Mouse (Mus musculus) urinary bladder, postnatal 4 days (tissue): ENCODE data around the gene Wars.
"Not testable (repeated sequence)": the region's sequence is repeated elsewhere in the genome, so short reads cannot be mapped to it uniquely, and the experiment has no call there.

Experiments used
- DNase-seq, 2 experiments: peaks; one replicate each; pipeline ENCODE4 v3.0.0; 2021 to 2022; ENCODE audit warnings: low spot score in 2 of 2

Wars gene

DNA sequence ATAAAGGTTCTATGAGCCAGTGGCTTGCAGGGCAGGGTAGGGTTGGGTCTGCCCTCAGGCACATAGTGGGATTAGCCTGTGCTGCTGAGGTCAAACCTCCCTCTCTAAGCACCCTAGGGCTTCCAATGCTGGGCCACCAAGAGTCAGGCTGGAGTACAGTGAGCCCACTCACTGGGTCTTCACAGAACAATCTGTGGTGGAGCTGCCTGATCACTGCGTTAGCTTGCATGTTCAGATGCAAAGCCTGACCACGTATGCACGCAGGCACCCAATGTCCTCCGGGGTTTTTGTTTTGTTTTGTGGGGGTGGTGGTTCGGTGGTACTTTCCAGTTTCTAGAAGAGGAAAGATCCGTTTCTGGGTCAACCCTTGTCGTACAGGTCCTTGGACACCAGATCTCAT, 36.9 kb downstream of the Wars start:
- no peak for DNase-seq

DNA sequence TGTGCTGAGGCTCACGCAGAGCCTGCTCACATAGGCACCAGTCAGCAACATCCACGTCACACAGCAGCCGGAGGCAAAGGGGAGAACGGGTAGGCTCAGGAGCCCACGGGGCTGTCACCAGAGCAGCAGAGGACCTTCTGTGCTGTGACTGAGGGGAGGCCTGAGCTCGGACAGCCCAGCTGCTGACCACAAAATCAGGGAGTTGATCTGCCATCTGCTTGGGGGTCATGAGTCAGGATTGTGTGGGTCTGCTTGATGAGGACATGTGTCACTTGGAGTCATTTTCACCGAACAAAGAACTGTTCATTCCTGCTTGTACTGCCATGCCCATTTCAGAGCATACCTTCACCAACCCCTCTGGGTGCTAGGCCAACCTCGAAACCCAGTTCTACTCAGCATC, 37.8 kb downstream of the Wars start:
- no peak for DNase-seq

- no peak for DNase-seq
These were observed 38.9 kb downstream of the Wars start for GRCm38 (mm10) chr12:108855081-108855480.

DNA sequence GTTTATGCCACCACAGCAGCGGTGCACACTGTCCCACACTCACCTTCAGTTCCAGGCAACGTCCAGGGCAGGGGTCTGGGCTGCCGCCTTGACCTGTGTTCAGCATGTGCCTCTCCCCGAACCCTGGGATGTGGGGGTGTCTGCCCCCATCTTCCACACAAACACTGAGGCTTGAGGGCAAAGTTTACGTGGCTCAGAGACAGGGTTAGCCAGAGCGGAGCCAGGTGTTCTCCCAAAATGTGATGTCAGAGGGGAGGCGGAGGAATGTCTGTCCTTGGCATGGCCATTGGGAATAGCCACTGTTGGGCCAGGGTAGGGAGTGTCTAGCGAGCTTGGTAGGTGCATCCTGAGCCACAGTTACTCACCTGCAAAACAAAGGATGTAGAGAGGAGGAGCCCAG, 41.2 kb downstream of the Wars start:
- DNase-seq: no peak

DNA sequence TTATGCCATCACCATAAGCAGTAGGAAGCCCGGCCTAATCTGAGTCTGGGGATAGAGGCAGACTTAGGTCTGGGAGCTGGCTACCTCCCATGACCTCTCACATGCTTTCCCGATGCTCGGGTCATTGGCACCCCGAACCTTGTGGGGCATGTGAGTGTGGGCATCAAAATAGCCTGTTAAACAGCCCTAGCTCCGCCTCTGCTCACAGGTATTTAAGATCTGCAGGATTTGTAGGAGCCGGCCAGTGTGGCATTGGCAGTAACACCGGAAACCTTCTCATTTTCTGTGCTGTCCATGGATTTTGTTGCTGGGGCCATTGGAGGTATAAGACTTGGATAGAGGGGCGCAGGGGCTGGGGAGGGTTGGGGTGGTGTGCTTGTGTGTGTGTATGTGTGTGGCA, 43.1 kb downstream of the Wars start:
- no peak for DNase-seq

DNA sequence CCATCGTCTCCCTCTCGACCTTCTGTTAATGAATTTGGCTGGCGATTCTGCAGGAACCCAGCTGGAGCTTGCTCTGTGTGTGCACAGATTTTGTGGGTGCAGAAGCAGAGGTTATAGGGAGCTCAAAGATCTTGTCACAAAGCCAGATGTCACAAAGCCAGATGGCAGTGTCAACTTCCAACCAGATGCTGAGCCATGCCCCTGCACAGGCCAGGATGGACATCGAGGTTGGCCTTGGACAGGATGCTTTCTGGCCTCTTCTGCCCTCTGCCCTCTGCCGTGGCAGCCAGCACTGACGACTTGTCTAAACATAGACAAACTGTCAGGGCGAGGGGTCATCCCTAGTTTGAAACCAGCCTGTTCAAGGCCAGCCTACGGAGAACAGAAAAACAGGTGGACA, 43.8 kb downstream of the Wars start:
- no peak for DNase-seq

GRCm38 (mm10) chr12:108849488-108850022, 44.4 kb downstream of the Wars start:
- DNase-seq: no peak

DNA sequence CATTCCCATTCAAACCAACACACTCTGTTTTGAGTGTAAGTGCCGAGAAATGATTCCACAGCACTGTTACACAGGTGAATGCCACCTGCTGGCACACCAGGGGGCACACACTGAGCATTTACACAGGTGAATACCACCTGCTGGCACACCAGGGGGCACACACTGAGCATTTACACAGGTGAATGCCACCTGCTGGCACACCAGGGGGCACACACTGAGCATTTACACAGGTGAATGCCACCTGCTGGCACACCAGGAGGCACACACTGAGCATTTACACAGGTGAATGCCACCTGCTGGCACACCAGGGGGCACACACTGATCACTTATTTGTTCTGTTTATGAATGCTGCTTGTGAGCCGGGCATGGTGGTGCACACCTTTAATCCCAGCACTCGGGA, 45.9 kb downstream of the Wars start:
- DNase-seq: not testable (repeated sequence)

DNA sequence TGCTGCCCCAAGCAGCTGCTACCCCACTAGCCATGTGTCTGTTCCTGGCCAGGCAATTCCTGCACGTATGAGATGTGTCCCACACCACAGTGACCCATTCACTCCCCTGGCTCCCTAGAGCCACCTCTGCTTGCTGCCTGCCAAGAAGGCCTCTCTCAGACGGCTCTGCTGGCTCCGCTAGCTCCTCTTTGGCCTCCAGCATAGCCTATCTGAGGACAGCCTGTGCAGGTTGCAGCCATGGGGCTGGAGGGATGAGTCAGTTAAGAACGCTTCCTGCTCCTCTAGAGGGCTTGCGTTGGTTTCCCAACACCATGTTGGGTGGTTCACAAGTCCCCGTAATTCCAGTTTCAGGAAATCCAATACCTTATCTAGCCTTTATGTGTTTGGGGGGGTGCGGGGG, 51.3 kb downstream of the Wars start:
- no peak for DNase-seq

DNA sequence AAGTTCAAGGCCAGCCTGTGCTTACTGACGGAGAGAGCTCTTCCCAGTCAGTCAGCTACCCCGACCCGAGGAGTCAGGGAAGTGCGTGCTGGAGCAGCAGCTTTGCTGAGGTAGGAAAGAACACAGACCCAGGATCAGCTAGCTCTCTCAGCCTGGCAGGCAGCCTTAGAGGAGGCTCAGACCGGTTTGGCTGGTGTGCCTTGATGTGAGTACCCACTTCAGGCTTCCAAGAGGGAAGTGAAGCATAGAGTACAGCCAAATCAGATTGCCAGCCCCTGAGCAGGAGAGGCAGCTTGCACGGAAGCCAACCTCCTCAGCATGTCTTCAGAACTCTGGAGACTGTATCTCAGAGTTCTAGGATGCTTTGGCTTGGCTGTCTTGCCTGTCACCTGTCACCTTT, 52.8 kb downstream of the Wars start:
- DNase-seq: no peak

- no peak for DNase-seq
These were observed 57.3 kb downstream of the Wars start for GRCm38 (mm10) chr12:108836722-108837121.

- DNase-seq: peak; percentile 97
These were observed 58.0 kb downstream of the Wars start, which contains the start of the genes Slc25a29 and Slc25a47 for GRCm38 (mm10) chr12:108835840-108836409. Gene Slc25a29 (minus strand): TSS chr12:108835883. Gene Slc25a47 (plus strand): TSS chr12:108836046.

- no peak for DNase-seq
These were observed 58.6 kb downstream of the Wars start for GRCm38 (mm10) chr12:108835208-108835839.

GRCm38 (mm10) chr12:108834786-108835185, 59.2 kb downstream of the Wars start:
- DNase-seq: no peak

DNA sequence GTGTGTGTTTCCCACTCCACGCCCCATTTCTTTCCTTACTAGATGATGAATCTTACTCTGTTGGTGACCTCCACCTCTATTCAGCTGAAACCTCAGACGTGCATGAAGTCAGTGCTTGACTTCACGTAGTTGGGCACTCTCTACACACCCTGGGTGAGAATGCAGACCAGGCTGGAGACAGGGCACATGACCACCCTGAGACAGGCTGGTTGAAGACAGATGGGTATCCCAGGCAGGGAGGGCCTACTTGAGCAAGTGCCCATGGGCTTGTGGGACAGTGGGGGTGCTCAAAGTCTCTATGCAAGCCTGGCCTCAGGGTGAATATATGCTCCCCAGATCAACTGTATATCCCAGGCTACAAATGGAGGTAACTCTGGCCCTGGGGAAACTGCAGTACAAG, 59.6 kb downstream of the Wars start:
- DNase-seq: no peak

GRCm38 (mm10) chr12:108833408-108833807, 60.6 kb downstream of the Wars start:
- no peak for DNase-seq

- DNase-seq: no peak
These were observed 61.1 kb downstream of the Wars start for GRCm38 (mm10) chr12:108832851-108833250.

DNA sequence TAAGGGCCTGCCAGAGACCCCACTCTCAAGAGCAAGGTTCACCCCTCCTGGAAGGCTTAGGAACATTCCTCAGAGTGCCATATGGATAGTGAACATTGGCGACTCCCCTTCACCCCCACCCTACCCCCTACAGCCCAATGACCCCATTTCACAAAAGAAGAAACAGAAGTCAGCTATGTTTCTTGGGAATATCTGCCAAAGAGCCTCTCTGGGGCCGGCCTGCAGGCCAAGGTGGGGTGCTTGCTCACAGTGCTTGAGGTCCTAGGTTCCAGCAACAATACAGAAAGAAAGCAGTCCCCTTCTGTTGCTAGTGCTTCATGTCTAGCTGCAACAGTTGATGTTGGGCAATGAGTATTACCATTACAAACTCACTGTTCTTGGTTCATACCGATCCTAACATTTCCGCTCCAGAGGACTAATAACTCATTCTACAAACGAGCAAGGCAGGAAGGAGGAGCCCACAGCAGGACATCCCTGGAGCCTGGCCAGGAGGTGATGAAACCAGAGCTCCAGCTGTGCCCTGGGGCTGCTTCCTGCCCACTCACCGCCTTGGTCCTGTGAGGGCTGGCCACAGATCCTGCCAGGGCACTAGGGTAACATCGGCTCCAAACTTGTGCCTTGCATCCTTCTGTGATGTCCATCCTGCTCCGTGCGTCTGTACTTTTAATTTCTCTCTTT, 61.9 kb downstream of the Wars start:
- peak in 1 of 2 experiments; percentile 47 for DNase-seq

GRCm38 (mm10) chr12:108830358-108830757, 63.6 kb downstream of the Wars start:
- no peak for DNase-seq

DNA sequence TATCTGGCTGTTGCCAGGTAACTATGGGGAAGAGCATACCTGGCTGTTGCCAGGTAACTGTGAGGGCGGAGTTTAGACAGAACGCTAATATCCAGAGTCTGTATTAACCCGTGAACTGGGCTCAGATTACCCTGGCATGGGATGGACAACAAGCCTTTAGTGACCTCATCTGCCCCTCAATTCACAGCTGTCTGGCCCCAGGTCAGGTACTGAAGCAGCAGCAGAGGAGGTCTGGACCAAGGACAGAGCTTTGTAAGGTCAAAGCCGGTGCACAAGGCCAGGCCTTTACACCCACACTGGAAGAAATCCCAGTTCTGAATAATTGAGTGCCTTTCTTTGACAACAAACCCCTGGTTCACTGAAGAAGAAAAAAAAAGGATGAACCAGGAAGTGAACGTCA, 64.3 kb downstream of the Wars start:
- no peak for DNase-seq

GRCm38 (mm10) chr12:108827641-108828040, 66.3 kb downstream of the Wars start:
- DNase-seq: no peak

- no peak for DNase-seq
These were observed 66.9 kb downstream of the Wars start for GRCm38 (mm10) chr12:108826958-108827535.
